Mouse (Mus musculus) MEL (cell line): ENCODE measurements around the gene Kcnc2. TPM values are rescaled to one million over a fixed set of nuclear protein-coding genes. Genes with fewer than 3 reads are reported as not detected.

Source experiments
- DNase-seq: peaks from one replicate; pipeline ENCODE4 v3.0.0; 2011; ENCODE audit warnings: low read depth, low spot score
- H3K27ac ChIP-seq: 2 replicates; pipeline ENCODE4 v1.5.1; 2012; ENCODE audit warnings: low read depth, mild to moderate bottlenecking, control low read depth, low read length, moderate library complexity; ENCODE audit not compliant: control insufficient read depth
- H3K27me3 ChIP-seq, 2 experiments: fragments of 150-350 bp in 1 of 2; sonication (generic) in 1 of 2; 2 replicates each; pipeline ENCODE4 v1.6.1; 2012; ENCODE audit warnings: low read length in 2 of 2, mild to moderate bottlenecking in 2 of 2, improper control_type of control experiment in 1 of 2, moderate library complexity in 1 of 2; ENCODE audit not compliant: insufficient read depth in 2 of 2, control insufficient read depth in 1 of 2
- H3K36me3 ChIP-seq, 2 experiments: 2 replicates each; pipeline ENCODE4 v1.6.1; 2012 to 2014; ENCODE audit warnings: low read length in 2 of 2, improper control_type of control experiment in 1 of 2, inconsistent platforms in 1 of 2, mild to moderate bottlenecking in 1 of 2; ENCODE audit not compliant: insufficient read depth in 2 of 2, control insufficient read depth in 1 of 2
- H3K4me1 ChIP-seq, 2 experiments: fragments of 150-350 bp in 1 of 2; sonication (generic) in 1 of 2; 2 replicates each; pipeline ENCODE4 v1.6.1; 2012; ENCODE audit warnings: low read length in 2 of 2, improper control_type of control experiment in 1 of 2, mild to moderate bottlenecking in 1 of 2; ENCODE audit not compliant: insufficient read depth in 2 of 2, control insufficient read depth in 1 of 2
- H3K4me3 ChIP-seq, 2 experiments: fragments of 150-350 bp in 1 of 2; sonication (generic) in 1 of 2; 2 replicates each; pipeline ENCODE4 v1.5.1; 2012; ENCODE audit warnings: low read depth in 2 of 2, low read length in 2 of 2, mild to moderate bottlenecking in 2 of 2, moderate library complexity in 2 of 2, control low read depth in 1 of 2, improper control_type of control experiment in 1 of 2; ENCODE audit not compliant: control insufficient read depth in 1 of 2, insufficient read depth in 1 of 2
- H3K79me2 ChIP-seq: 2 replicates; pipeline ENCODE4 v1.6.1; 2012; ENCODE audit warnings: mild to moderate bottlenecking, low read length, moderate library complexity; ENCODE audit not compliant: control insufficient read depth, poor library complexity, insufficient read depth
- H3K9ac ChIP-seq: 2 replicates; pipeline ENCODE4 v1.6.1; 2012; ENCODE audit warnings: low read depth, mild to moderate bottlenecking, control low read depth, low read length, moderate library complexity; ENCODE audit not compliant: control insufficient read depth, poor library complexity, severe bottlenecking
- H3K9me3 ChIP-seq: fragments of 150-350 bp; sonication (generic); replicated peaks from 2 replicates; pipeline ENCODE4 v1.6.1; 2012; ENCODE audit warnings: mild to moderate bottlenecking, low read length, improper control_type of control experiment, moderate library complexity; ENCODE audit not compliant: insufficient read depth
- BHLHE40 ChIP-seq: IDR thresholded peaks from 2 replicates; pipeline ENCODE4 v1.6.1; 2012; ENCODE audit warnings: low read depth, mild to moderate bottlenecking, inconsistent platforms, low read length, improper control_type of control experiment, borderline replicate concordance
- CHD2 ChIP-seq: IDR thresholded peaks from 2 replicates; pipeline ENCODE4 v1.6.1; 2011; ENCODE audit warnings: low read length, improper control_type of control experiment
- CTCF ChIP-seq, 3 experiments: IDR thresholded peaks in 2 of 3; conservative IDR thresholded peaks in 1 of 3; 2 replicates each; pipeline ENCODE4 v1.5.1; 2011 to 2012; ENCODE audit warnings: low read length in 3 of 3, low read depth in 2 of 3, mild to moderate bottlenecking in 2 of 3, improper control_type of control experiment in 1 of 3, inconsistent platforms in 1 of 3, mixed read lengths in 1 of 3, moderate library complexity in 1 of 3; ENCODE audit not compliant: control insufficient read depth in 1 of 3, insufficient read depth in 1 of 3, poor library complexity in 1 of 3, severe bottlenecking in 1 of 3
- ELF1 ChIP-seq: IDR thresholded peaks from 2 replicates; pipeline ENCODE4 v1.6.1; 2014; ENCODE audit warnings: low read depth, mild to moderate bottlenecking, inconsistent platforms, low read length, improper control_type of control experiment, moderate library complexity
- EP300 ChIP-seq, 2 experiments: IDR thresholded peaks; 2 replicates each; pipeline ENCODE4 v1.6.1; 2011; ENCODE audit warnings: improper control_type of control experiment in 2 of 2, low read length in 2 of 2, low read depth in 1 of 2, mild to moderate bottlenecking in 1 of 2
- ETS1 ChIP-seq: IDR thresholded peaks from 2 replicates; pipeline ENCODE4 v1.6.1; 2012; ENCODE audit warnings: low read depth, mild to moderate bottlenecking, inconsistent platforms, low read length, improper control_type of control experiment, moderate library complexity
- HCFC1 ChIP-seq: IDR thresholded peaks from 2 replicates; pipeline ENCODE4 v1.6.1; 2012; ENCODE audit warnings: low read depth, mild to moderate bottlenecking, inconsistent platforms, low read length, improper control_type of control experiment, moderate library complexity
- MAFK ChIP-seq: IDR thresholded peaks from 2 replicates; pipeline ENCODE4 v1.6.1; 2011; ENCODE audit warnings: low read depth, mild to moderate bottlenecking, low read length, improper control_type of control experiment, borderline replicate concordance
- MAX ChIP-seq: IDR thresholded peaks from 2 replicates; pipeline ENCODE4 v1.6.1; 2011; ENCODE audit warnings: low read length, improper control_type of control experiment
- MEF2A ChIP-seq: IDR thresholded peaks from 2 replicates; pipeline ENCODE4 v1.6.1; 2014; ENCODE audit warnings: low read depth, mild to moderate bottlenecking, inconsistent platforms, low read length, improper control_type of control experiment; ENCODE audit not compliant: poor library complexity, insufficient replicate concordance, severe bottlenecking; ENCODE audit errors: extremely low read depth
- MYC ChIP-seq: IDR thresholded peaks from 2 replicates; pipeline ENCODE4 v1.6.1; 2011; ENCODE audit warnings: low read depth, mild to moderate bottlenecking, low read length, improper control_type of control experiment, moderate library complexity
- NELFE ChIP-seq: IDR thresholded peaks from 2 replicates; pipeline ENCODE4 v1.6.1; 2011; ENCODE audit warnings: low read depth, low read length, improper control_type of control experiment
- NRF1 ChIP-seq: IDR thresholded peaks from 2 replicates; pipeline ENCODE4 v1.6.1; 2014; ENCODE audit warnings: low read depth, mild to moderate bottlenecking, inconsistent platforms, low read length, improper control_type of control experiment, moderate library complexity; ENCODE audit not compliant: poor library complexity, insufficient read depth, severe bottlenecking
- POLR2AphosphoS2 ChIP-seq: IDR thresholded peaks from 2 replicates; pipeline ENCODE4 v1.6.1; 2011; ENCODE audit warnings: low read length, improper control_type of control experiment
- POLR2AphosphoS5 ChIP-seq: IDR thresholded peaks from 2 replicates; pipeline ENCODE4 v1.6.1; 2012; ENCODE audit warnings: low read depth, borderline replicate concordance, mild to moderate bottlenecking, inconsistent platforms, low read length, moderate library complexity, mixed read lengths
- RAD21 ChIP-seq: IDR thresholded peaks from 2 replicates; pipeline ENCODE4 v1.6.1; 2011; ENCODE audit warnings: mild to moderate bottlenecking, low read depth, low read length, improper control_type of control experiment
- RCOR1 ChIP-seq: IDR thresholded peaks from 2 replicates; pipeline ENCODE4 v1.6.1; 2012; ENCODE audit warnings: low read depth, mild to moderate bottlenecking, inconsistent platforms, low read length, improper control_type of control experiment
- SIN3A ChIP-seq: IDR thresholded peaks from 2 replicates; pipeline ENCODE4 v1.6.1; 2012; ENCODE audit warnings: low read length, improper control_type of control experiment, inconsistent platforms
- SMC3 ChIP-seq: IDR thresholded peaks from 2 replicates; pipeline ENCODE4 v1.6.1; 2011; ENCODE audit warnings: low read depth, low read length, improper control_type of control experiment
- USF1 ChIP-seq: IDR thresholded peaks from 2 replicates; pipeline ENCODE4 v1.6.1; 2014; ENCODE audit warnings: low read depth, mild to moderate bottlenecking, inconsistent platforms, low read length, improper control_type of control experiment, moderate library complexity
- ZKSCAN1 ChIP-seq: IDR thresholded peaks from 2 replicates; pipeline ENCODE4 v1.6.1; 2012; ENCODE audit warnings: low read depth, mild to moderate bottlenecking, inconsistent platforms, low read length, improper control_type of control experiment, moderate library complexity
- ZMIZ1 ChIP-seq: IDR thresholded peaks from 2 replicates; pipeline ENCODE4 v1.6.1; 2012; ENCODE audit warnings: low read depth, mild to moderate bottlenecking, inconsistent platforms, low read length, improper control_type of control experiment, moderate library complexity
- polyA plus RNA-seq, 2 experiments: library from polyadenylated mRNA; stranded (reverse) in 1 of 2; unstranded in 1 of 2; fragments of >175 nt in 1 of 2; fragments of >200 nt in 1 of 2; gene quantifications; 2 replicates each; pipeline versions ENCODE4 v1.2.1 to v1.2.4; 2012; ENCODE audit warnings: low replicate concordance in 2 of 2, low read depth in 1 of 2; ENCODE audit not compliant: insufficient read length in 2 of 2, insufficient read depth in 1 of 2, missing spikeins in 1 of 2
- total RNA-seq: library from RNA; depleted of rRNA; stranded (reverse); fragments of 300-350 nt; gene quantifications from 2 replicates; pipeline ENCODE4 v1.2.3, GENCODE M21; 2012

The Kcnc2 gene
- total and polyA plus RNA-seq, 3 experiments, result not detected

- Histone ChIP-seq H3K4me1 (no peaks in the 10 kb centered on the region), H3K27ac (no peak overlapping the region), H3K4me3 (no peak overlapping the region), H3K79me2 (no peaks in the 10 kb centered on the region)
- no peak for TF ChIP-seq MAX
- peak; percentile 6 to 17 (median 14); a peak in 1 of 6 replicates for TF ChIP-seq CTCF (IDR thresholded peaks at IDR 0.05 in 2 of 3, conservative IDR thresholded peaks at IDR 0.05 in 1 of 3; ENCODE audit: control insufficient read depth in 1 of 3, insufficient read depth in 1 of 3, low read depth in 2 of 3, low read length in 3 of 3, poor library complexity in 1 of 3, severe bottlenecking in 1 of 3)
- TF ChIP-seq, all 39 proteins: peak for 1
- no peaks in the 10 kb centered on the region for H3K9me3 ChIP-seq
- no peaks in the 10 kb centered on the region for H3K36me3 ChIP-seq
- H3K9ac ChIP-seq, result no peak overlapping the region
- peak; percentile 9 for DNase-seq
- no peaks in the 10 kb centered on the region for H3K27me3 ChIP-seq
Observed at GRCm38 (mm10) chr10:112397194-112397593, 126.3 kb downstream of the Kcnc2 start.

- Histone ChIP-seq H3K79me2 (no peaks in the 10 kb centered on the region), H3K27ac (no peak overlapping the region), H3K4me1 (no peaks in the 10 kb centered on the region), H3K4me3 (no peak overlapping the region), H3K27me3 (no peaks in the 10 kb centered on the region), H3K9me3 (no peaks in the 10 kb centered on the region), H3K9ac (no peak overlapping the region), H3K36me3 (no peaks in the 10 kb centered on the region)
- no peak for DNase-seq
- TF ChIP-seq MAFK (no peak), ETS1 (no peak), HCFC1 (no peak), SIN3A (no peak), POLR2AphosphoS2 (no peak), EP300 (IDR thresholded peaks at IDR 0.05; ENCODE audit: low read depth in 1 of 2, low read length in 2 of 2) (no peak), BHLHE40 (no peak), ZKSCAN1 (no peak), POLR2AphosphoS5 (no peak), RCOR1 (no peak), ZMIZ1 (no peak), NELFE (no peak), MEF2A (no peak), USF1 (no peak), SMC3 (no peak), NRF1 (no peak), CHD2 (no peak), ELF1 (no peak), MYC (no peak), RAD21 (no peak)
Observed at GRCm38 (mm10) chr10:112400591-112401404, 129.9 kb downstream of the Kcnc2 start.
